Mouse (Mus musculus): ENCODE results near the gene Crhr1. TPM values are rescaled to one million over a fixed set of nuclear protein-coding genes. Genes with fewer than 3 reads are reported as not detected.

Crhr1 gene
- polyA plus RNA-seq, 1 experiment from 2014 or later: not detected

GRCm38 (mm10) chr11:104223301-104223700 is 90.6 kb downstream of the Crhr1 start:
- H3K27me3 ChIP-seq (ENCODE audit: control insufficient read depth, insufficient read depth, low read depth, low read length): no peaks in the 10 kb centered on the region
- H3K4me3 ChIP-seq (ENCODE audit: low read depth, low read length): no peak overlapping the region
- H3K27ac ChIP-seq (ENCODE audit: low read length): no peak overlapping the region
- no peak overlapping the region for H3K9ac ChIP-seq (ENCODE audit: low read depth, low read length)
- no peaks in the 10 kb centered on the region for H3K4me1 ChIP-seq (ENCODE audit: control insufficient read depth, low read depth, low read length)
- ATAC-seq (ENCODE audit: low read depth): no peak
- H3K9me3 ChIP-seq (replicated peaks; ENCODE audit: control insufficient read depth, low read length): no peaks in the 10 kb centered on the region
- 55% methylated on average over 9 of the region's 9 CpGs for WGBS (ENCODE audit: insufficient replicate concordance)
- H3K4me2 ChIP-seq (ENCODE audit: low read depth, low read length): no peak overlapping the region
- H3K36me3 ChIP-seq (ENCODE audit: control insufficient read depth, insufficient read depth): no peaks in the 10 kb centered on the region

Other genes starting within 250 kb of the Crhr1 start
- gene Nsf, start 178.8 kb upstream of the Crhr1 start, polyA plus RNA-seq (2015; fragmentation: Nextera tagmentation; extraction: Ambion mirVana): 20.2 and 25.8 TPM in 2 replicates
- 16.3 and 16.7 TPM in 2 replicates for gene Arf2, start 166.1 kb upstream of the Crhr1 start, polyA plus RNA-seq (2015; fragmentation: Nextera tagmentation; extraction: Ambion mirVana)
- gene Sppl2c, start 53.5 kb downstream of the Crhr1 start, polyA plus RNA-seq (2015; fragmentation: Nextera tagmentation; extraction: Ambion mirVana): not detected in 2 replicates
- gene Mapt, start 98.5 kb downstream of the Crhr1 start, polyA plus RNA-seq (2015; fragmentation: Nextera tagmentation; extraction: Ambion mirVana): 0.49 and 0.53 TPM in 2 replicates

Data from liver, embryonic 16.5 days (tissue).